Mouse (Mus musculus): ENCODE measurements around the gene Rtn4. TPM values are rescaled to one million over a fixed set of nuclear protein-coding genes. Genes with fewer than 3 reads are reported as not detected.

Rtn4 gene
- 75.8 to 83.5 TPM (median 80.2 TPM) in 4 replicates for total RNA-seq (2023; ENCODE audit: inconsistent age)

DNA sequence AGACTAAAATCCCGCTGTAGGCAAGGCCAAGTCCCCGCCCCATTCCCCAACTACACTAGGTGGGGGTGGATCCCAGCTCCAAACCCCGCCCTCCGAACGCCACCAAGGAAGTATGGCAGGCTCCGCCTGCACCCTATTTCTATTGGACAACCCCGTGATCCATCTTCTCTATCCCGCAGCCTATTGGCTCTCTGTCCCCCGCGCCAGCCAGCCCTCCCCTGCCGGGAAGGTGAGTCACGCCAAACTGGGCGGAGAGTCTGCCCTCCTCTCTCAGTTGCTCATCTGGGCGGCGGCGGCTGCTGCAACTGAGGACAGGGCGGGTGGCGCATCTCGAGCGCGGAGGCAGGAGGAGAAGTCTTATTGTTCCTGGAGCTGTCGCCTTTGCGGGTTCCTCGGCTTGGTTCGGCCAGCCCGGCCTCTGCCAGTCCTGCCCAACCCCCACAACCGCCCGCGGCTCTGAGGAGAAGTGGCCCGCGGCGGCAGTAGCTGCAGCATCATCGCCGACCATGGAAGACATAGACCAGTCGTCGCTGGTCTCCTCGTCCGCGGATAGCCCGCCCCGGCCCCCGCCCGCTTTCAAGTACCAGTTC is at the start of gene Rtn4:
Gene Rtn4, plus strand, starts transcription at position 265 of the 590 bp plus-strand sequence.

Other genes with a start within 250 kb of the Rtn4 start
- 37.4 to 44.3 TPM (median 38.9 TPM) in 4 replicates for gene Prorsd1, start 177.9 kb upstream of the Rtn4 start, total RNA-seq (2023; ENCODE audit: inconsistent age)
- 28.7 to 30.7 TPM (median 29.9 TPM) in 4 replicates for gene Mtif2, start 166.5 kb upstream of the Rtn4 start, total RNA-seq (2023; ENCODE audit: inconsistent age)
- gene Clhc1, start 145.0 kb upstream of the Rtn4 start, total RNA-seq (2023; ENCODE audit: inconsistent age), result 0.51 to 0.64 TPM (median 0.60 TPM) in 3 of 4 replicates, not detected in the other
- gene Rps27a, start 144.8 kb upstream of the Rtn4 start, total RNA-seq (2023; ENCODE audit: inconsistent age), result 1,430 to 1,652 TPM (median 1,568 TPM) in 4 replicates
- gene 4931440F15Rik, start 132.7 kb downstream of the Rtn4 start, total RNA-seq (2023; ENCODE audit: inconsistent age), result 0.21 to 0.32 TPM (median 0.25 TPM) in 4 replicates

Measured in B cell, adult (primary cell).